Mouse (Mus musculus): ENCODE results near the gene N4bp2. TPM values are rescaled to one million over a fixed set of nuclear protein-coding genes. Genes with fewer than 3 reads are reported as not detected.

Gene N4bp2
- total RNA-seq, 2 experiments from 2014 or later, result 32.6 to 59.1 TPM

DNA sequence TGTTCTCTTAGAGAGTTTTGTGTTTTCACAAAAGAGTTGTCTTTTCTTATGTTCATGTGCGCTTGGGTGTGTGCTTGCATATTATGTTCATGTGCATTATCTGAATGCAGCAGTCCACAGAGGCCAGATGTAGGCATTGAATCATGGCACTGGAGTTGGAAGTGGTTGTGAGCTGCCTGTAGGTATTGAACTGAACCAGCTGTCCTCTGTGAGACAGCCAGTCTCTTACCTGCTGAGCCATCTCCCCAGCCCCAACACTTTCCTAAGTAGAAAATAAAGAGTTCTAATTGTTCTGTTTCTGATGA is 32.6 kb downstream of the N4bp2 start:
- peak; percentile 47; the same call in 1 of the 2 replicates for ATAC-seq (replicated peaks; ENCODE audit: low FRiP score, poor library complexity, severe bottlenecking)

DNA sequence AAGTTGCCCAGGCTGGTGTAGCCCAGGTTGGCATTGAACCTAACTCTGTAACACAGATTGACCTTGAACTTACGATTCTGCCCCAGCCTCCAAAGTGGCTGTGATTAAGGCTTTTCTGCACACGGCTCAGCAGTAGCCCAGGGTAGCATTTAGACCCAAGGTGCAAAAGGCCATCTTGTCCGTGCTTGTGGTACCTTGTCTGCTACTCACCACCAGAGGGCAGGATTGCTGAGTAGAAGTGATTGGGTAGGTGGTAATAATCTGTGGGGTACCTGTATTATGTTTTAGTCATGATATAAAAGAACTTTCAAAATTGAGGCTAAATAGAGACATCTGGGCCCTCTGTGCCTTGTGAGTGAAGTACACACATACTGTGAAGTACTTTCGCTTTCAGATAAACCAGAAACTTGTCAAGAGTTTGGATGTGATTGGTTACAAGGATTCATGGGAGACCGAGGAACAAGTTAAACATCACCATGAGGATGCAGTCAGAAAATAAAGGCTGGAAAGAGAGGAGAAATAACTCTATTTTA is 60.3 kb downstream of the N4bp2 start:
- ATAC-seq (replicated peaks; ENCODE audit: low FRiP score, poor library complexity, severe bottlenecking), result peak; percentile 73

DNA sequence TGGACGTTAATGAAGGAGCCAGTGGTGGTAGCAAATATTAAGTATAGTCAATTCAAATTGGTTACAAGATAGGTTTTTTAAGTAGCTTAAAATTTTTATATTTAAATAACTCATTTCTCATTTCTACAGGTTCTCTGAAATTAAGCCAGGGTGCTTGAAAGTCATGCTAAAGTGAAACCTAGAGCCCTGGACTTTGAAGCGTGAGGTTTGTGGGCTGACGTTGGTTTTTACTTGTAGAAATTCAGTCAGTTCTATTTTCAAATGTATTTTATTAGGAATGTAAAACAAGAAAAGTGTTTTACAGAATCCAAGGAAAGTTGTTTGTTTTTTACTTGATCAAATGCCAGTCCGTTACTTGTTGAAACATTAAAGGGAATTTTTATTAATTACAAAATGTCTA is 63.2 kb downstream of the N4bp2 start:
- ATAC-seq (replicated peaks; ENCODE audit: low FRiP score, poor library complexity, severe bottlenecking), result no peak

DNA sequence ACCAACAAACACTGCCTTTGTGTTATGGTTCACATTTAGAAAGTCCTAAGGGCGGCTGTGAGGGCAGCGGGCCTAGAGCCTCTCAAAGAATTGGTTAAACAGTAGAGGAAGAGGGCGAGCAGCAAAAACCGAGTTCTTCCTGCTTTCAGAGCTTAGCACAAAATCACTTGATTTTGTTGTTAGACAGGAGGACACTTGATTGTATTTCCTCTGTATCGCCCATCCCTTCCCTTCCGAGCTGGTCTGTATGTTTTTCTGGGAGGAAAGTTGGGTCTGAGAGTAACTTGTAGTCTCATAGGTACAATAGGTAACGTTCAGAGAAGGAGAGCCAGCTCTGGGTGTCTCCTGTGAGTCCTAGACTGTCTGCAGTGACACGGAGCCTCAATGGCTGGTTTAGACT is 63.8 kb downstream of the N4bp2 start:
- ATAC-seq (replicated peaks; ENCODE audit: low FRiP score, poor library complexity, severe bottlenecking), result no peak

DNA sequence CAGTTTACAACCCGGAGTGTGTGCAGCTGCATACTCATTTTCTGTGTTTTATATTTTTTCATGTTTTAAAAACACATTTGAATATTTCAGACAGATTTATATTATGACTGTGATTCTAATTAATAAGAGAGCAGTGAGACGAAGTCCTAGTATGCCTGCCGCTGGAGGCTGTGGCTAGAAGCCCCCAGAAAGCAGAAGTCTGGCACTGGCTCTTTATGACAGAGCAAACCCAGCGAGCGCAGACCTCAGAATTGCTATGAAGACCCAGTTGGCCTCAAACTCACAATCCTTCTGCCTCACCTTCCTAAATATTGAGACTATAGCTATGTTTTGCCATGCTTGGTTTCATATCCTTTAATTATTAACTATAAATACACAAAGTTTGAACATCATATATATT is 64.9 kb downstream of the N4bp2 start:
- no peak for ATAC-seq (replicated peaks; ENCODE audit: low FRiP score, poor library complexity, severe bottlenecking)

DNA sequence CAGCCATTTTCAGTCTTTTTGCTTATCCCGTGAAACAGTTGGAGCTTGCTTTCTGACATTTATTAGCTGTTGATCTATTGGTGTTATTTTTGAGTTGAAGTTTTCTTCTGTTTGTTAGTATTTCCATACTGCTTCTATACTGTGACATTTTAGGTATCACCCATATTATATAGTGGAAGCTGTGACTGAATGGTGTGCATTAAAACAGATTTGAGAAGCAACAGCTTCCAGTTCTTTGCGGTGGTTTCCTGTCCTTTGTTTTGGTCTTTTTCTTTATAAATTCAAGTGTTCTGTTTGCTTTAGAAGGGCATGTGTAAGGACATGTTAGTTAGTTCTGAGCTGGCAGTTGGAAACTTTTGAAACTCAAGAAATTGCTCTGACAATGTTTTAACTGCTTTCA is 65.7 kb downstream of the N4bp2 start:
- ATAC-seq (replicated peaks; ENCODE audit: low FRiP score, poor library complexity, severe bottlenecking), result no peak

DNA sequence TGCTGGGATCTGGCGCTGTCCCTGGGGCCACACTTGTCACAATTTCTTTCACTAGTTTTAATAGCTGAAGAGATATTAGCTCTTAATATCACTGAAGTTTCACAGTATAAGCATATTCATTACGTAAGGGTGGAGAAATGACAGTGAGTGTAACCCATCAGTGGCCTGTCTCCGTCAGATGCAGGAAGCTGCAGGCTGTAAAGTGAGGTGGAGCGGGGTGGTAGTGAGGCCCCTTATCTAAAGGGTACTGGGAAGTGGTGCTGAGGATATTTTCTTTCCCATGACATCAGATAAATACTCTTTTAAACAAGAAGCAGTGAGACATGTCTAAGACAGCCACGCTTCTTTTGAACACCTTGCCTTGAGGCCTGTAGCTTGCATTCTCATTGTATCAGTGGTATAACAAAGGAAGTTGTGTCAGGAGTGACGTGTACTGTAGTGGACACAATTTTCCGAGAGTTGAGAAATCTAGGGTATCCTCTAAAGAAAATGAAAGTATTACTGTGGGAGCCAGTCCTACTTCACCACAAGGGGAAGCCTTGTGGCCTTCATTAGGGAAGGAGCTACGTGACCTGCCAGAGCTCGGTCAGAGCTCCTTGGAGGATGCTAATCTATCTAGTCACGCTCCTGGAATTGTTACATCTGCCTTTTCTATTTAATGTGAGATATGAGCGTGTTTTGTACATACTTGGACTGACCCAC is 68.7 kb downstream of the N4bp2 start:
- ATAC-seq (replicated peaks; ENCODE audit: low FRiP score, poor library complexity, severe bottlenecking), result no peak

DNA sequence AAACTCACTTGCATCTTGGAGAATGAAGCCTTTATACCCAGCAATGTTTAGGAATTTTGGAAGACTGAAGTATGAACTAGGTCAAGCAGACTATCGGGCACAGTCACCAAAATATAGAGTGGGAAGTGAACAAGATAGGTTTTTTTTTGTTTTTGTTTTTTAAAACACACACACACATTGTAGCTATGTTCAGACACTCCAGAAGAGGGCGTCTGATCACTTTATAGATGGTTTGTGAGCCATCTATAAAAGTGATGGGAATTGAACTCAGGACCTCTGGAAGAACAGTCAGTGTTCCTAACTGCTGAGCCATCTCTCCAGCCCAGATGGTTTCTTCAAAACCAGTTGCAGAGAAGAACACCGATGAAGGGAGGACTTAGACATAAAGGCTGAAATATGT is 69.8 kb downstream of the N4bp2 start:
- ATAC-seq (replicated peaks; ENCODE audit: low FRiP score, poor library complexity, severe bottlenecking), result no peak

DNA sequence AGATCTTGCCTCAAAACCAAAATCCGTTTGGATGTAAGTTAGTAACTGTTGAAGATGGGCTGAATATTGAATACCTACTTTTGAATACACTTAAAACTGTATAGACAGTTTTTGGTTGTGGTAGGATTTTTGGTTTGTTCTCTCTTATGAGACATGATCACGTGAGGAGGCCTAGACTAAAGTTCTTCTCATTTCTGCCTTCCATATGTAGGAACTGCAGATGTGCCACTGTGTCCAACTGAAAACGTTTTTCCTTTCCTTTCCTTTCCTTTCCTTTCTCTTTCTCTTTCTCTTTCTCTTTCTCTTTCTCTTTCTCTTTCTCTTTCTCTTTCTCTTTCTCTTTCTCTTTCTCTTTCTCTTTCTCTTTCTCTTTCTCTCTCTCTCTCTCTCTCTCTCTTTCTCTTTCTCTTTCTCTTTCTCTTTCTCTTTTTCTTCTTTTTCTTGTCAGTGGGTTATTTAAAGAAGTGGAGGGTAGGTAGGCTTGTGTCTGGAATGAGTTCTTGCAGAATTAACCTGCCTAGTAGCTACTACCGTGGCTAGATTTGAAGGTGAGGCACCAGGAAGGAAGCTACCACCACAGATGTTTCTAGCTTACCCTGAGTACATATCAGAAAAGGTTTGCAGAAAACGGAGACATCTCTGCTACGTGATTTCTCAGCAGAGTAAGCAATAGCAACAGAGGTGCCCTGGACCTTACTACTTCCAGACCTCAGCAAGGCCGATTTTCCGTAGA is 70.6 kb downstream of the N4bp2 start:
- ATAC-seq (replicated peaks; ENCODE audit: low FRiP score, poor library complexity, severe bottlenecking), result no peak

DNA sequence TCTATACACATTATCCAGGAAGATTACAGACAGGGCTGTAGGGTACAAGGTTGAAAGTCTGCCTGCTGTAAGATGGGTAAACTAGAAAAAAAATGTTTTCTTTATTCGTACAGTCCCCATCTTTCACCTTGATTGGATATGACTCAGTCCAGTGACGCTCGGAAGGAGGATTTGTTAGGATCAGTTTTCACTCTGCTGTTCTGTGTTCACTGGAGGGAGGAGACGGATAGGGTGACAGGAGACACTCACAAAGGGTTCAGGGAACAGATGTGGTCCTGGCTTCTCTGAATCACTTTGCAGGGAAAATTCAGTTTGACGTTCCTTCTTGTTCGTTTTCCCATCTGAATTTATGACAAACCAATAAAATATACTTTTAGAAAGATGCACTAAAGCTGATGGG is 74.7 kb downstream of the N4bp2 start:
- no peak for ATAC-seq (replicated peaks; ENCODE audit: low FRiP score, poor library complexity, severe bottlenecking)

DNA sequence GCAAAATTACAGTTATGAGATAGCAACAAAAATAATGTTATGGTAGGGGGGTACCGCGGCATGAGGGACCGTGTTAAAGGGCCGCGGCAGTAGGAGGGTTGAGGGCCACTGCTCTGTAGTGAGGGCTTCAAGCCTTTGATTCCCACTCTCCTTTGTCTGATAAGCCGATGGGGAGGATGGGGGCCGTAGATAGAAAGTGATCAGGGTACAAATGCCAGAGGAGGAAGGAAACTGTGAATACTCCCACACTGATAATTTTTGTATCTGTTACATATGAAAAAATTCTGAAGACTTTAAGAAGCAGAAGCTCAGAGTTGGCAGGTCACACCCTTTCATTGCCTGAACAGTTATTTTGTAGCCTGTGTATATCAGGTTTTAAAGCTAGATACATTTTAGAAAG is 79.6 kb downstream of the N4bp2 start:
- ATAC-seq (replicated peaks; ENCODE audit: low FRiP score, poor library complexity, severe bottlenecking), result no peak

DNA sequence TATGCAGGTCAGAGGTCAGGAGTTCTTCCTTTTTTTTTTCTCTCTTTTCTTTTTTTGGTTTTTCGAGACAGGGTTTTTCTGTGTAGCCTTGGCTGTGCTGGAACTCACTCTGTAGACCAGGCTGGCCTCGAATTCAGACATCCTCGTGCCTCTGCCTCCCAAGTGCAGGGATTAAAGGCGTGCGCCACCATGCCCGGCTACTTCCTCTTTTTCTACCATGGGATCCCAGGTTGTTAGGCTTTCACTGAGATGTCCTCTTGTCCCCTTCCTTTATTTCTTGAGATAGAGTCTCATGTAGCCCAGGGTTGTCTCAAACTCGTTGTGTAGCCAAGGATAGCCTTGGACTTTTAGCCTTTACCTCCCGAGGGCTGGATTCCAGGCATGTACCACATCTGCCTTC is 83.2 kb downstream of the N4bp2 start:
- no peak for ATAC-seq (replicated peaks; ENCODE audit: low FRiP score, poor library complexity, severe bottlenecking)

DNA sequence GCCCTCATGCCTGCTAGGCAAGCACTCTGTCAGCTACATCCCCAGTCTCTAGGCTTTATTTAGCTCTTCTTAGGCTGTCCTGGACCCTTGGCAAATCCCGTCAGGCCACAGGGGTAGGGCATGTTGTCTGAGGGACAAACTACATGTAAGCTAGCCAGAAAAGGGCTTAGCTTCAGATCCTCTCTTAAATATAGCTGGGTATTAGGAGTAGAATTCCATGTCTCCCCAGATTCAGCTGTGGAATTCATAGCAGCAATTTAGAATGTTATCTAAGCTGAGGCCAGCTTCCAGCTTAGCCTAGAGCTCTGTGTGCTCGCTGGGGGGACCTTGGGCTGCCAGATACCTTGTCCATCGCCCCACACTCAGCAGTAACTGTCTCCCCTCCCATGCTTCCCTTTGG is 83.6 kb downstream of the N4bp2 start:
- no peak for ATAC-seq (replicated peaks; ENCODE audit: low FRiP score, poor library complexity, severe bottlenecking)

DNA sequence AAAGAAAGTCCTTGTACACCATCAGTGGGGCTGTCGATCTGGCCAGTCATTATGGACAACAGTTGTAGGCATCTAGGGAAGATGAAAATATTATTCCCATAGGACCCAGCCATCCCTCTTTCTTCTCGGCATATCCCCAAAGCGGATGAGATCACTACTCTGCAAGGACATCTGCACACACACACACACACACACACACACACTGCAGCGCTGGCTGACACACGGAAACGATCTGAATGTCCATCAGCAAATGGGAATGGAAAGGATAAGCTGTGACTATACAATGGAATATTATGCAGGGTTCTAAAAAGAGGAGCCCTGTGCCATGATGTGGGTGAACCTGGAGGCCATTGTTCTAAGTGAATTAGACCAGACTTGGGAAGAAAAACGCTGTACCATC is 84.3 kb downstream of the N4bp2 start:
- ATAC-seq (replicated peaks; ENCODE audit: low FRiP score, poor library complexity, severe bottlenecking), result no peak

DNA sequence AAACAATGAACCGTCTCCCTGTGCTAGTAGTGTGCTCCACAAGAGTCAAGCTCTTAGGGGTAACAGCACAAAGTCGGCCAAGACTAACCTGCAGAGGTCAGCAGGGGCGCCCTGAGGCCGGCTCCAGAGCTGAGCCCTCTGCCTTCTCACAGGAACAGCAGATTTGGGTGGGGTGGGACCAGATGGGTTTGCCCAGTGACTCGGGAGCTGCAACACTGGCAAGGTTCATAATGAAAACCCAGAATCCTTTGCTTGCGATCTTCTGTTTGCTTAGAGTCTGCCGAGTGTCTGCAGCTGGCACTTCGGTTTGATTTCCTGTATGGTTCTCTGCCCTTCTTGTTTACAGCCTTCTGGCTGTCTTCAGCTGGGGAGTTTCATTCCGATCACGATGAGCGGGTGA is 87.4 kb downstream of the N4bp2 start:
- no peak for ATAC-seq (replicated peaks; ENCODE audit: low FRiP score, poor library complexity, severe bottlenecking)

DNA sequence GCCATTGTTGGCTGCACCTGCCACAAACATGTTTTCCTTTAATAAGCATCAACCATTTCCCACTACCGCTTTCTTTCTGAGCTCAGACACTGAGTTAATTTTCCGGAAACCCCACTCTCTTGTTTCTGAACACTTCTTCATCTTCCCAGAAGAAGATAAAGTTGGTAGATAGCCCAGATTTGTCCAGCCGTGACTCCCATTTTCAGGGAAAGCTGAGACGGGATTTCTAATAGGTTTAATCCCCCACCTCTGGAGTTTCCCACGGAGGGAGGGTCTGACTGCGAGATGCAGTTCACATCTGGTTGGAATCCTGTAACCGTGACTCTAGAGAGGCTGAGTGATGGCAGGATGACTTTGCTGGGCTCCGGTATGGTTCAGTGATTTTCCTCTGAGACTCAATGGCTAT is 91.5 kb downstream of the N4bp2 start:
- ATAC-seq (replicated peaks; ENCODE audit: low FRiP score, poor library complexity, severe bottlenecking), result no peak

DNA sequence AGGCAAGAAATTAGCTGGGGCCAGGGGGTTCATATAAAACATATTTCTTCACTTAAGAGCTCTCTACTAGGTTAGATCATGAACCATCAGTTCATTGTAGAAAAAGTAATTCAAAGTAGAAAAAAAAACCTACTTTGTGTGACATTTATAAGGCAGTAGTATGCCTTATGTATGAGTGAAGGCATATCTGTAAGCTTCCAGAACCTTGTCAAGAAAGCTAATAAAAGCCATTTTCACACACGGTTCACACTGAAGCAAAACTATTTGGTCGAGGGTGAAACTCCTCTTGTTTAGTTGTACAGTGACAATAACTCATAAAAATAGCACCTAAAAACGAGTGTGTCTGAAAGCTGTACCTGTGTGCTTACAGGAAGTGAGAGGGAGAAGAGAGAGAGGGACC is 92.2 kb downstream of the N4bp2 start:
- ATAC-seq (replicated peaks; ENCODE audit: low FRiP score, poor library complexity, severe bottlenecking), result no peak

DNA sequence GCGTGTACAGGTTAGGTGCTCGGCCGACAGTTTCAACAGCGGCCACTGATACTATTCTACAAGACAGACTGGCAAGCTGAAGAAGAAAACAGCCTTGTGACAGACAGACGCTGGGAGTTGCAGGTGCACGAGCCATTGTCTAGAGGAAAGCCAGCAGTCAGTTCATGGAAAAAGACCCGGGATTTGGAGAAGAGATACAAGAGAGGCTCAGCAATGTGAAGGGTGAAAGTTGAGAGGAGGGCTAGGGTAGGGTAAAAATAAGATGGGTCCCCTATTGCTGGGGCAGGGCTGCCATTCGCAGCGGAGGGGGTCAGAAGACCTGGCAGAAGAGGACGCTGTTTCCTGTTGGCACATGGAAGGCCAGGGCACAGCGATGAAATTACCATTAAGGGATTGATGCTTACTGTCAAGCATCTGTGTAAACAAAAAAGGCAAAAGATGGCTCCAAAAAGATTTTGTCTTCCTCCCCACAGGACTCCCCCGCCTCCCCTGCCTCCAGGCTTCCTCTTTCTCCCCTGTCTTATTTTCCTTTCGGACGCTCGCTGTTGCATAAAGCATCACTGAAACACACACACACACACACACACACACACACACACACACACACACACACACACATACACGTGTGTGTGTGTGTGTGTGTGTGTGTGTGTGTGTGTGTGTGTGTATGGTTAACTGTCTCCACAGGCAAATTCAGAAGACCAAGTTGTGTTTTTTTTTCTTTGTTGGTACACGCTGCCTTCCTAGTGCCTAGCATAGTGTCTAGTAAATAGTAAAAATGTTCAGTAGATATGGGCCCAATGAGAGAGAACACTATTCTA is 93.5 kb downstream of the N4bp2 start:
- no peak for ATAC-seq (replicated peaks; ENCODE audit: low FRiP score, poor library complexity, severe bottlenecking)

DNA sequence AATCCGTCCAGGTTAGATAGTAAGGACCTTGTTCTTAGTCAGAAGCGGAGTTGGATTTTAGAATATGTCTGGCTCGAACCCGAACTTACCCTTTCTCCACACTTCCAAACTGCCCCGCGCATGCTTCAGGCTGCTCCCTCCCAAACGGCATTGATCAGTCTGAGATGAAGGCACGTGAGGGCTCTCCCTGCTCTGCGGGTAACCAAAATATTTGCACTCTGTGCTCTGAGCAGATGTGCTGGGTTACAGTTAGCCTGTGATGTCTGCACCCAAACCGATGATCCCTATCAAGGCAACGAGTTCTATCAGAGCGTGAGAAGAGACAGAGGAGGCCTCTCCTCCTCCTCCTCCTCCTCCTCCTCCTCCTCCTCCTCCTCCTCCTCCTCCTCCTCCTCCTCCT is 94.6 kb downstream of the N4bp2 start:
- ATAC-seq (replicated peaks; ENCODE audit: low FRiP score, poor library complexity, severe bottlenecking), result no peak

DNA sequence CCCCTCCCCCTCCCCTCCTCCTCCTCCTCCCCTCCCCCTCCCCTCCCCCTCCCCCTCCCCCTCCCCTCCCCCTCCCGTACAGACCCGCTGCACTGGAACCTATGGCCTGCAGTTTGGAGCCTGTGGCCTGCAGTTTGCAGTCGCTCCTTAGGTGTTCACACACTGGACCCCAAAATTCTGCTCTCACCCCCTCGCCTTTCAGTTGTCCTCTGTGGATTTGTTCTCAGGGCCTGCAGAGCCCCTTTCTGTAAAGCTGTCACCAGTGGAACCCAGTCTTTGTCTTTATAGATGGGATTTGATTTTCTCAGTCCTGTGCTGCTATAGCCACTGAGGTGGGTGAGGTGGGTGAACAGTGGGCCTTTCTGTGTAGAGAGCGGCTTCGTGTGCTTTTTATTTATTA is 95.0 kb downstream of the N4bp2 start:
- ATAC-seq (replicated peaks; ENCODE audit: low FRiP score, poor library complexity, severe bottlenecking), result no peak

DNA sequence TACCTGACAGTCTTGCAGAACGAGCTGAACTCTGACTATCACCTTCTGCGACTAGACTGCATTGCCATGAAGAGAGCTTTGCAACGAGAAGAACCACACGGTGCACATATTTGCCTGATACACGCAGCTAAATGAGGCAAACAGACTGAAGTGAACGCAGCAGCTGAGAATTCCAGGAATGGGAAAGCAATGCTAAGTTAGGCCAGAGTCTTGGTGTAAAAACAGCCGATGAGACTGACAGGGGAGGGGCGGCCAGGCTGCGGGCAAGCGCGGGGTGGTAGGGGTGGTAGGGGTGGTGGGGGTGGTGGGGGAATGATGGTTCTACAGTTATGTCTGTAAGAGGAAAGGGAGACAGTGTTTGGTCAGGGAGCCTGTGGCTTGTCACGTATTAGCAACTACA is 95.6 kb downstream of the N4bp2 start:
- no peak for ATAC-seq (replicated peaks; ENCODE audit: low FRiP score, poor library complexity, severe bottlenecking)

Data from erythroid progenitor cell, adult 5-6 weeks (primary cell).